Mouse (Mus musculus) midbrain, postnatal 0 days (tissue): ENCODE measurements at regions not wholly inside any gene's neighbourhood (a gene's known extent, or its start where the extent isn't known, plus 50 kb on each side); places are given as distances from the start of the nearest gene placed in this dataset.

Experiments used
- ATAC-seq: fragments of 200-750 bp; cut with Nextera tagmentation; 2 replicates; pipeline ENCODE4 v1.8.0; 2017; ENCODE audit warnings: moderate number of reproducible peaks, mild to moderate bottlenecking, moderate TSS enrichment, moderate library complexity; ENCODE audit not compliant: low FRiP score
- DNase-seq: peaks from one replicate; pipeline ENCODE4 v3.0.0-alpha.2; 2015; ENCODE audit warnings: low spot score
- H3K27ac ChIP-seq: fragments of 300-500 bp; sonication (generic); 2 replicates; pipeline ENCODE4 v1.5.1; 2014; ENCODE audit warnings: low read depth, mild to moderate bottlenecking, low read length, mixed read lengths
- H3K27me3 ChIP-seq: fragments of 300-500 bp; sonication (generic); 2 replicates; pipeline ENCODE4 v1.6.1; 2014; ENCODE audit warnings: low read length, control low read depth, mixed read lengths; ENCODE audit not compliant: insufficient read depth
- H3K36me3 ChIP-seq: fragments of 300-500 bp; sonication (generic); 2 replicates; pipeline ENCODE4 v1.6.1; 2014; ENCODE audit warnings: low read length, control low read depth, mixed read lengths; ENCODE audit not compliant: insufficient read depth
- H3K4me1 ChIP-seq: fragments of 300-500 bp; sonication (generic); 2 replicates; pipeline ENCODE4 v1.6.1; 2014; ENCODE audit warnings: mild to moderate bottlenecking, control low read depth, antibody characterized with exemption, low read length, mixed read lengths; ENCODE audit not compliant: insufficient read depth
- H3K4me2 ChIP-seq: fragments of 300-500 bp; sonication (generic); 2 replicates; pipeline ENCODE4 v1.6.1; 2014; ENCODE audit warnings: low read depth, mild to moderate bottlenecking, low read length, mixed read lengths; ENCODE audit not compliant: poor library complexity, severe bottlenecking
- H3K4me3 ChIP-seq: fragments of 300-500 bp; sonication (generic); 2 replicates; pipeline ENCODE4 v1.5.1; 2014; ENCODE audit warnings: low read depth, mild to moderate bottlenecking, low read length, moderate library complexity
- H3K9ac ChIP-seq: fragments of 300-500 bp; sonication (generic); replicated peaks from 2 replicates; pipeline ENCODE4 v1.6.1; 2014; ENCODE audit warnings: mild to moderate bottlenecking, low read length, moderate library complexity, mixed read lengths; ENCODE audit not compliant: poor library complexity, severe bottlenecking
- H3K9me3 ChIP-seq: fragments of 300-500 bp; sonication (generic); 2 replicates; pipeline ENCODE4 v1.6.1; 2016; ENCODE audit warnings: low read length, control low read depth
- CTCF ChIP-seq: IDR thresholded peaks from 2 replicates; pipeline ENCODE4 v1.5.1; 2016; ENCODE audit warnings: antibody characterized with exemption, mild to moderate bottlenecking
- WGBS: fragments of 180-500 bp; shearing (Covaris S2); extraction: QIAGEN DNeasy Blood & Tissue Kit; methylation state at CpG from one replicate; pipeline ENCODE4 v1.1.7; 2014; 5-methylcytosine and 5-hydroxymethylcytosine counted together

DNA sequence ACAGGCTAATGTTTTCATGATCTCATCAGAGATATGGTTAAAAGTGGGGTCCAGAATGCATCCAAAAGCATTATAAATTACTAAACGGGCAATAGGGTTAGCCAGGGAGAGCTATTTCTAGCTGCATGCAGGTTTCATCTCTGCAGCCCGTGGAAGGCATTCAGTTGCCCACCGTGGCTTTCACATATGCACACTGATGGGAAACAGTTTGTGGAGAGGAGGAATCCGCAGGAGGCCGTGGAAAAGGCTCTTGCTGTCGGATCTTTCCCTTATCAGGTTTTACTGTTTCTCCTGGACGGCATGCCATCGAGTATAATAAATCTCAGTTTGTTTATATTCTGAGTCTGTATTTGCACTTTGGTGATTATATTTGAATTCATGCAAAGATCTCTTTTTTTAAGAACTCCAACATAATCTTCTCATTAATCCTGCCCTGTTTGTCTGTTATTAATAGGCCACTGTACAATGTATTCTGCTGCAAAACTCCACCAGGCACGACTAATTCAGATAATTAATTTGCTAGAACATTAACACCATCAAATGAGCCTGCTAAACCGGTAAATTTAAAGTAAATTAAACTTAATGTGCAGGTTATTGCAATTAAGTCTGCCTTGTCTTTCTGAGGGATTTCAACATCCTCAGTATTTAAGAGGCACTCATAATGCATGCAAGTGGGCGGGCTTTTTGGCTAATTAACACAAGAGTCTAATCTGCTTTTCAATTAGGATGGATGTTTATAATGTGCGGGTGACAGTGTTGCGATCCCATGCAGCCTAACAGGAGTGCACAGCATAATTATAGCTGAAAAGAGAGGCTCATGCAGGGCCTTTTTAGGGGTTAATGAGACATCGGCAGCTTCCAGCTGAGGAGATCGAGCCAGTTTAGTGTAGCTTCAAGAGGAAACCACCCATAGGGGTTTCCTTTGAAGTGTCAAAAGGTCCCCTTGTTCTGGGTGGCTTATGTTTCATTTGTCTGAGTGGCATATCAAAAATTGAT lies 170.2 kb downstream of the Pou4f1 start:
- 0 out of 2 replicates have a peak, but pooled peaks have one; percentile 52 for ATAC-seq
- Histone ChIP-seq H3K27me3 (no peaks in the 10 kb centered on the region), H3K9ac (no peak overlapping the region), H3K36me3 (no peaks in the 10 kb centered on the region), H3K9me3 (no peaks in the 10 kb centered on the region), H3K4me2 (no peak overlapping the region), H3K27ac (no peak overlapping the region), H3K4me1 (no peaks in the 10 kb centered on the region), H3K4me3 (no peak overlapping the region)
- TF ChIP-seq CTCF = no peak
- DNase-seq = peak; percentile 45
- 33% methylated on average over 15 of the region's 15 CpGs for WGBS

DNA sequence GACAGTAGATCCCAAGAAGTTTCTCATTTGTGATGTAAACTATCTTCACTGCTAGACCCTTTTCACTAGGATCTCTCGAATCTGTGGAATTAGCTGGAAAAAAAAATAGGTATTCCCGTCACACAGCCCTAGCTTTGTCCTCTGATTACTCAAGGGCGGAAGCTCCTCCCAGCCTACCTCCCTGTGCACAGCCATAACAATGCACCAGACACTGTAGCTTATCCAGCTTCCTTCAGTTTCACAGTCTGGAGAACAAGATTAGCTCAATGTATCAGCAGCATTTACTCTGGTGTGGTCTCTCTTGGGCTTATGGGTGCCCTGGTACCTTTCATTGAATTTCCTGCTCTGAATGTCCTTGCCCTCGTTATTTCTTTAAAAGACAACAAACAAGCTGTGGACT lies 174.0 kb downstream of the Pou4f1 start:
- no peaks in the 10 kb centered on the region for H3K9me3 ChIP-seq
- no peak overlapping the region for H3K4me2 ChIP-seq
- H3K9ac ChIP-seq = no peak overlapping the region
- DNase-seq = no peak
- TF ChIP-seq CTCF = no peak
- WGBS = 29% methylated on average over 4 of the region's 4 CpGs
- H3K4me3 ChIP-seq = no peak overlapping the region
- no peaks in the 10 kb centered on the region for H3K4me1 ChIP-seq
- H3K27me3 ChIP-seq = no peaks in the 10 kb centered on the region
- H3K27ac ChIP-seq = no peak overlapping the region
- H3K36me3 ChIP-seq = no peaks in the 10 kb centered on the region
- no peak for ATAC-seq

DNA sequence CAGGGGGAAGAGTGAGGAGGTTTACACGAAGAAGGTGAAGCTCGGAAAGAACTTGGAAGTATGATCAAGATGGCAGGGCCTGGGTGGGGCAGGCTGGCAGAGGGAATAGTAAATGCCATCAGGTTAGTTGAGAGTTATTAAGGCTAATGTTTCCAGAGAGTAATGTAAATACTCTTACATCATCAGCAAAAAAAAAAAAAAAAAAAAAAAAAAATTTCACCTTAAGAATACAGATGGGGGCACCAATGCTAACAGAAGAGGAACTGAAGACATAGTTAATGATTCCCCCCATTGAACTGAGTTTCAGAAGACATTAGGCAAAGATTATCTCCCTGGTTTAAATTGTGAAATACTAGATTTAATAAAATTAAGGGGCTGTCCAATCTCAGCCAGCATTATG lies 174.7 kb downstream of the Pou4f1 start:
- no peak for TF ChIP-seq CTCF
- Histone ChIP-seq H3K9ac (no peak overlapping the region), H3K27ac (no peak overlapping the region), H3K4me1 (no peaks in the 10 kb centered on the region), H3K4me2 (no peak overlapping the region), H3K9me3 (no peaks in the 10 kb centered on the region), H3K4me3 (no peak overlapping the region), H3K36me3 (no peaks in the 10 kb centered on the region), H3K27me3 (no peaks in the 10 kb centered on the region)
- ATAC-seq (no peak), DNase-seq (no peak)
- 93% methylated on average over 2 of the region's 2 CpGs for WGBS

DNA sequence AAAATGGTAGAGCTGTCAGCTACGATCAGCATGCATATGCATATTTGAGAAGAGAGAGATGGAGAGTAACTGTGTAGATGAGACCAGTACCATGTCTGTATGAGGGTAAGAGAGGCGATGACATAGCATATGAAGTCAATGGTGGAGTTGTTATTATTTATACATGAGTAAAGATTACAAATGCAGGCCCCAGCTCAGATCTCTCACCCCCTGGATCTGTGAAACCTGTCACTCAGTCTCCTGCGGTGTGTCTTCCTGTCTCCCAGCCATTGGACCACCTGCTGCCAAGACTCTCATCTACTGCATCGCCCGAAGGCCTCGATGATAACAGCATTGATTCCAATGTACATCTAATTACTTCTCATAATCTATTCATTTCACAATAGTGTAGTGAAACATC lies 187.4 kb downstream of the Pou4f1 start:
- Histone ChIP-seq H3K27me3 (no peaks in the 10 kb centered on the region), H3K4me1 (0 out of 2 replicates have a peak, but pooled peaks cover 4% of the 10 kb centered on the region), H3K9ac (no peak overlapping the region), H3K36me3 (no peaks in the 10 kb centered on the region), H3K4me2 (no peak overlapping the region), H3K9me3 (no peaks in the 10 kb centered on the region), H3K27ac (no peak overlapping the region), H3K4me3 (no peak overlapping the region)
- no peak for TF ChIP-seq CTCF
- no peak for ATAC-seq
- WGBS = 60% methylated on average over 6 of the region's 6 CpGs
- DNase-seq = peak; percentile 2

DNA sequence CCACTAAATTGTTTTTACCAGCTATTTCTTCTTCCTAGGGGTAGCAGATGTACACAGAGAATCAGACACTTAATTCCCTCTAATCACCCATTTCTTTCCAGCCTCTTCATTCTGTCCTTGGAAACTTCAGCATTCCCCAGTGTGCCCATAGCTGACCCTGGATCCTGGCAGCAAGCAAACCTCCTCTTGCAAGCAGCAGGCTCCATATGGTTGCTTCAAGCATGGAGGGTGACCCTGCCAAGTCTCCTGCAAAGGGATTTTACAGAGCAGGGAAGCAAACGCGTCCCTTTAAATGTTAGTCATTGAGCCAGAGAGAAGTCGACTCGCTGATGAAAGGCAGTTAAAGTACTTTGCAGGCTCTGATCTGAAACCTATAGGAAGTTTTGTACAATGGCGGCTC lies 187.9 kb downstream of the Pou4f1 start:
- no peaks in the 10 kb centered on the region for H3K27me3 ChIP-seq
- DNase-seq (peak; percentile 57), ATAC-seq (no peak)
- H3K4me2 ChIP-seq = no peak overlapping the region
- no peaks in the 10 kb centered on the region for H3K9me3 ChIP-seq
- H3K36me3 ChIP-seq = no peaks in the 10 kb centered on the region
- no peak for TF ChIP-seq CTCF
- 51% methylated on average over 5 of the region's 5 CpGs for WGBS
- H3K4me3 ChIP-seq = no peak overlapping the region
- no peak overlapping the region for H3K27ac ChIP-seq
- H3K4me1 ChIP-seq = 0 out of 2 replicates have a peak, but pooled peaks cover 4% of the 10 kb centered on the region
- H3K9ac ChIP-seq = no peak overlapping the region

DNA sequence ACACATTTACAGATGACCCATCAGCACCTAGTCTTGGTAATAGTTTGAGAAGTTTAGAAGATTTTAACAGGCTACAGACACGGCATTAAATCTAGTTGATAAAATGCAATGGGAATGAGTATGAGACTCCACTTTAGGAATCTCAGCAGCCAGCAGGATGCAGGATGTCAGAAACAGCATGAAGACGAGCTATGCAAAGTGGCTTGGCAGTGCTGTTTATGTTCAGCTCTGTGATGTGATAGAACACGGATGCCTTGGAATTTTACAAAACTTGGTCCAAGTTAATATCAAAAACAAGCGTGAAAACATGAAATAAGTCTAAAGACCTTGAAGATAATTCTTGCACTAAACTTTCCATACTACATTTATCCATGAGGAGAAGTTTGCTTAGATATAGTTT lies 193.0 kb downstream of the Pou4f1 start:
- no peak overlapping the region for H3K27ac ChIP-seq
- no peaks in the 10 kb centered on the region for H3K9me3 ChIP-seq
- H3K4me3 ChIP-seq = no peak overlapping the region
- no peak overlapping the region for H3K9ac ChIP-seq
- TF ChIP-seq CTCF = no peak
- H3K4me1 ChIP-seq = no peaks in the 10 kb centered on the region
- 83% methylated on average over 4 of the region's 4 CpGs for WGBS
- no peaks in the 10 kb centered on the region for H3K27me3 ChIP-seq
- H3K4me2 ChIP-seq = no peak overlapping the region
- DNase-seq (no peak), ATAC-seq (no peak)
- no peaks in the 10 kb centered on the region for H3K36me3 ChIP-seq
